Mouse (Mus musculus) retina, adult 2 months (tissue): ENCODE measurements around the gene Trex2.

Experiments
- DNase-seq: peaks from one replicate; pipeline ENCODE4 v3.0.0-alpha.2; 2012; ENCODE audit warnings: low read depth, low spot score

Gene Trex2

DNA sequence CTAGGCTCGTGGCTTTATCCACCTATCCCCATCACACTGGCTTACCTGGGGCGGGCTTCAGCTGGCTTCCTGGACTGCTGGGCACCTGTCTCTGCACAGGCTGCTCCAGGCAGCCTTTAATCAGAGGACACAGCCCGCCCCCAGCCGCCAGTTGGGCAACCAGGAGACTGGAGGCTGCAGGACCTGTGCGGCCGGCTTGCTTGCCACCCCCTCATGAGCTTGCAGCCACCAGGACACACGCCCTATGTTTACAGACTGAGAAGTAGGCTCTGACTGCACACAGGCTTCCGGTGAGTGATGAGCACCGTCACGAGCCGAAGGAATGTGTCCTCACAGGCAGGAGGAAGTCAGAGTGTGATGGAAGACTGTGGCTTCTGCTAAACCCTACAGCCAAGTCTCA lies at the start of gene Trex2:
Gene Trex2, minus strand, starts transcription at position 93 of the 400 bp plus-strand sequence.
- no peak for DNase-seq

DNA sequence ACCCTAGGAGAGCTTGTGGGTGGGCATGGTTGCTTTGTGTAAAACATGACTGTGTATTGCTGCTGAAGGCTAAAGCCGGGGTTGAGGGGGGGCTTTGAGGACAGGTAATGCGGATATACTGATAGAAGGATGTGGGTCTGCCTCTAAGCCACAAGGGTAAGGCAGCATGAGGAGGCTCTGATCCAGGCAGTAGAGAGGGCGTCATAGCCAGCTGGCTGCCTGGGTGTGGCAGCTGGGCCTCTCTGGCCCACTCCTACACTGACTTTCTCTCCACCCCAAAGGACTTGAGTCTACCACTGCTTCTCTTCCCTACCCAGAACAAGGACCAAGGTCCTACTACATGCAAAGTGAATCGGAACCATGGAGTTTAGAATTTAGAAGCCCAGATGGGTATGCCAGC lies 49.7 kb upstream of the Trex2 start:
- DNase-seq = no peak

DNA sequence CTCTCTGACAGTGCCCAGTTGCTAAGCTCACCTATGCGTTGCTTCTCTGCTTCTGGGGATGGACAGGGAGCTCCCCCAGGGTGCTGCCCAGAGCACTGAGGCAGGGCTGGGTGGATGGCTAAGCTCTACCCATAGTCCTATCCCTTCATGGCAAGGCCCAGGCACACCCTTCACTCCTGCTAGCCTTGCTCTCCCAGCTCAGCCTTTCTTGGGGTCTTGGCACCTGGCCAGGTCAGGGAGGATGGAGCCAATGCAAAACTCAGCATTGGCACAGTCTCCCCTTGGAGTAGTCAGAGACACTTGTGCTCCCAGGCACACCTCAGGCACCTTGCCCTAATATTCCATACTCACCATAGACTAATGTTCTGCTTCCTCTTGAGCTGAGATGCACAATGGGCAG lies 48.9 kb upstream of the Trex2 start:
- DNase-seq = no peak

DNA sequence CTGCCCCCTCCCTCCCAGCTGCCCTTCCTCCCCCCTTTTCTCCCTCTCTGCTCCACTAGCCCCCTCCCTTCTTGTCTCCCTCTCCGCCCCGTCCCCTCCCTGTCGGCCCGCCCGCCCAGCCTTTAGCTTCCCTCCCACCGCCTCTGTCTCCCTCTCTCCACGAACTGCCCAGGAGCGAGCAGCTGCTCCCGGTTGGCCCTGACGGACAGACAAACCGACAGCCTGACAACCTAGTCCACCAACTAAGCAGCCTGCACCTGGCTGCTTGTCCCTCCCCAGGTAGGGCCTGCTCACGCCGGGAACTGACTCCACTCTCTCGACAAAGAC lies 48.3 kb upstream of the Trex2 start, which contains the start of gene Bgn:
Gene Bgn, plus strand, starts transcription at position 119 of the 327 bp plus-strand sequence.
- no peak for DNase-seq

DNA sequence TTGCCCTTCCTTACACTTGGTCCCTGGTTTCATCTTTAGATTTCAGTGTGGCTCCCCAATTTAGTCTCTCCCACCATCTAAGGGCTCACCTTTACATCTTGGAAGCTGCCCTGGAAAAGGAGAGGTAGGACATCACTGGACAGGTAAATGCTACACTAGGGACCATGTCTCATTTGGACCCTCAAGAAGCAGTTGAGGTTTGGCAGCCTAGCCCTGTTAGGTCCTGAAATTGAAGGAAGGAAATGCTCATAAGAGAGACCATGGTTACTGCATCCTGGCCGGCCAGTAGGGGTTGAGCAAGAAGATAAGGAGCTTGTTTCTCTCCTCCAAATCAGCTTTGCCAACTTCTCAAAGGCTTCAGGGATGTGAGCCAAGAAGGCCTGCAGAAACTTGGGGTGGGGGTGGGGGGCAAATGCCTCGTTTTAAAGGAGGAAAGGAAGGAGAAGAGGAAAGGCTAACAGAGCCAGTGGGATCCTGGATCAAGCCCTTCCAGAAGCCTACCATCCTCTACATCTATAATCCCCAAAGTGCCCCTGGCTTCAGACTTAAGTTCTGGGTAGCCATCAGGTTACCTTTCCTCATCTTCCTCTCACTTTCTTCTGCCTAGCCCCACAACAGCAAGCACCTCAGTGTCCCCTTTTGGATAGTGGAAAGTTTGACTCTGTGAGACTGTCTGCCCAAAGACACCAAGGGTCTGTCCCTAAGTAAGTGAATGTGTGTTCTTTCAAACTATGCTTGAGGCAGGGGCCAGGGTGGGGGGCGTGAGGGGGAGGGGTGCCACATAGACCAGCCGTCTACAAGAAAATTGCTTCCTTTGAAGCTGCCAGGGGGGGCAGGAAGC lies 47.7 kb upstream of the Trex2 start:
- DNase-seq = no peak

DNA sequence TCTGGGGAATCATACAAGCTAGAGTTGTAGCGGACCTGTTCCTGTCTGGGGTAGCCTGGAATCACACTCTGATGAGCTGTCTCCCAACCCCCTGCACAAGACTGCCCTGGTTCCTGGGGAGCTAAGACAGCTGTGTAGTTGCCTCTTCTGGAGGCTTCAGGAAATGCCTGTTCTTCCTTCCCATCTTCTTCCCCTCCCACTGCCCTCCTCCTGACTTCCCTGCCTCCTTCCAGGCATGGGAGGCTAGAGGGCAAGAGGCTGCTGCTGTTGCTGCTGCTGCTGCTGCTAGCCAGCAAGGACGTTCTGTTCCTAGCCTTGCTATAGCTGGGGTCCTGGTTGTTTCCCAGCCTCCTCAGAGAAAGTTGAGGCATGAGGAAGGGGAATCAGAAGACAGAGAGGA lies 45.2 kb upstream of the Trex2 start:
- no peak for DNase-seq

DNA sequence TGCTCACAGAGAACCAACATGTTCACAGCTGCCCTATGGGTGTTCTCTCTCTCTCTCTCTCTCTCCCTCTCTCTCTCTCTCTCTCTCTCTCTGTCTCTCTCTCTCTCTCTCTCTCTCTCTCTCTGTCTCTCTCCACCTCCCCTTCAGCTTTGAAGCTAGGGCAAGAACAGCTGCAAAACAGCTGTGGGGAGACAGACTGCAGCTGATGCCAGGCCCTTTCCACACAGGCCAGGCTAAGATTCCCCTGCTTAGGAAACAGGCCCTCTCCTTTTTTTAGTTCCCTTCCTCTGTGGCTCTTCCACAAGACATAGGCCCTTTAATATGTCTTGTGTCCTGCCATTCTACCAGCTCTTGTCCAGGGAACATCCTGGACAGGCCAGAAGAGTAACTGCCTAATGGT lies 44.5 kb upstream of the Trex2 start:
- DNase-seq = no peak

DNA sequence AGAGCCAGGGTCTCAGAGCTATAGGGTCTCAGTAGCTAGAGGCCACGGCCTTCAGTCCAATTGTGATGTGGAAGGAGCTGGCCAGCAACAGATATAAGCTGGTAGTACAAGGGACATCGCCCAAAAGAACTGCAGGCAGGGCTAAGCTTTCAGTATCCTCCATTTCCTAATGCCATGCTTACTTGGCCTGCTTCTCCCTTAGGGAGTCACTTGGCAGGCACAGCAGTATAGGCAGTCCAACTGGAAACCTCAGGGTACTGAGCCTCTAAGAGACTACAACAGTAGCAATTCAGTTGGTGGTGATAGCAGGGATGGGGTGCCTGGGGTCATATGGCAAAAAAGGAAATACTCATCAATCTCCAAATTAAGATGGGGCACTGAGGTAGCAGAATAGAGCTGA lies 42.4 kb upstream of the Trex2 start:
- DNase-seq = no peak

DNA sequence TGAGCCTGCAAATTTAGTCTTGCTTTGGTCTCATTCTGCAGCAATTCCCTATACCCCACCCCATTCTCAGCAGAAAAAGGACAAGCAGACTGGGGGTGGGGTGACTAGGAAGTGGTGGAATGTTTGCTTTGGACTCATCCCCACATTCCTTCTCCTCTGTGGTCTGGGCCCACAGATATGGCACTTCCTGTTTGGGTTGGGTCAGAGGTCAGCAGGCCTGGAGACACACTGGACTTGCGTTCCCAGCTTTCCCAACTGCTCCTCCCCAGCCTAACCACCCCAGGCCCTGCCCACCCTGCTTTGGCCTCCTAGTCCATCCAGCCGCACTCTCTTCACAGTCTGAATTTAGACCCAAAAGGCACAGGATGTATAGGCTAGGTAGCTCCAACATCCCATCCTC lies 41.5 kb upstream of the Trex2 start:
- DNase-seq = no peak

DNA sequence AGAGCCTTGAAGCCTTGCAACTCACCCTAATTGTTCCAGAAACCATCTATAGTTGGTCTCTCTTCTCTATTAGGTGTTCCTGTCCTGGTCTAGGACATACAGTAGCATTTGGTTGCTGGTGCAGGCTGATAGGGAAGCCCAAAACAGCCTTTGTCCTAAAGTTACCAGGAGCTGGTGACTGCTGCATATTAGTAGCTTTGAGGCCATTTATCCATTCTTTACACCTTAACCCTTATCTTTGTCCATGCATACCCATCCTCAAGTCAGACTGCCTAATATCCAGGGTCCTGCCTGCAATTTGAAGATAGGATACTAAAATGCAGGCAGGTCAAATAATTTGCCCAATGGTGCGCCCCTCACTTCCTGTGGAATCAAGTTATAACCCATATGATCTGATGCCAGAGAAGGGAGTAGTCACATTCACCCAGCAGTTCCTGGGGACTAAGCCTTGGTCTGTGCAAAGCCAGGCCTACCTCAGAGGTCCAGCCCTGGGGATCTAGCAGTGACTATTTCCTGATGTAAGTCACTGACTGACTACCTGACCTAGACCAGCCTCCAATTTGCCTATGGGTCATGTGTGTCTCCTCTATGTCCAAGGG lies 40.6 kb upstream of the Trex2 start:
- no peak for DNase-seq

DNA sequence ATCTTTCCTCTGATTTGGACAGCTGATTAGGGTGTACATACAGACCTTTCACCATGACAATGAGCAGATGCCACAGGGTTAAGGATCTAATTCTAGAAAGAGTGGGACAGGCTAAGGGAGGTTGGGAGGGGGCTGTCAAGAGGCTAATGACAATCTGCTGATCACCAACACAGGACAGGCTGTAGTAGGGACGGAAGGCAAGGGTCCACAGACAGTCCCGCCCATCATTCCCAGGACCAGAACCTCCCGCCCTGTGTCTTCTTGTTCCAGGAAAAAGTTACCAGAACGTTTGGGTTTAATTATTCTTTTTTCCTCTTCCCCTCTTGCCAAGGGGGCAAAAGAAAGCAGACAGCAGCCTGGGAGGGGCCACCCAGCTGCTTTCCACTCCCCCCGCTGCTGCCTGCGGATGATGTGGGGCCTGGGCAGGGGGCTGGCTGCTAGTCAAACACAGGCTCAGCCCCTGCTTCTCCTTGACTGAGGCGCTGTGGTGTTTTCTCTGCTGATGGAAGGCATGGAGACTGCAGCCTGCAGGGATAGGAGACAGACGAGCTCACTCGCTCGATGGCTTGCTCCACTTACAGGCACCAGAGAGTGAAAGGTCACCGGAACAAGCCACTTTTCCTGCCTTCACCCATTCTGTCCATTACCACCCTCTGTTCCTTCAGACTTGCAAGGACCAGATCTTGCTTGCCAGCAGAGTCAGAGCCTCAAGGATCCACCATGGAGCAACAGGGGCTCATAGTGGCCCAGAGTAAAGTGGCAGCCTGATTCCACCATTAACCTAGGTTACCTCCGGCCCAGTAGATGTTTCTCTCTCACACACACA lies 39.4 kb upstream of the Trex2 start:
- DNase-seq = no peak

DNA sequence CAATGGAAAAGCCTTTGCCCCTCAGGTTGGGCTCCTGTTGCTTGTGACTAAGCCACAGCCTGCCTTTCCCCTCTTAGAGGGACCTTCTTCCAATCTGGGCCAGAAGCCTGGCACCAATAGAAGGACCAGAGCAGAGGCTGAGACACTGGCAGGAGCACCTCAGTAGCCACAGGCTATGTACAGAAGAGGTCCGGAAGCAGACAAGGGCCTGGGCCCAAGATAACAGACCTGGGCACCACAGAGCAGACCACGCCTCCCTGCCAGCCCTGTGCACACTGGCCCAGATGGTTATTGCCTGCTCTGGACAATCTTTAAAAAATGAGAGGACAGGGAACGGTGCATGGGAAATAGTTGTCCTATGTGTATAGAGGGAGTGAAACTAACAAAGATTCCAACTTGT lies 36.6 kb upstream of the Trex2 start:
- no peak for DNase-seq

DNA sequence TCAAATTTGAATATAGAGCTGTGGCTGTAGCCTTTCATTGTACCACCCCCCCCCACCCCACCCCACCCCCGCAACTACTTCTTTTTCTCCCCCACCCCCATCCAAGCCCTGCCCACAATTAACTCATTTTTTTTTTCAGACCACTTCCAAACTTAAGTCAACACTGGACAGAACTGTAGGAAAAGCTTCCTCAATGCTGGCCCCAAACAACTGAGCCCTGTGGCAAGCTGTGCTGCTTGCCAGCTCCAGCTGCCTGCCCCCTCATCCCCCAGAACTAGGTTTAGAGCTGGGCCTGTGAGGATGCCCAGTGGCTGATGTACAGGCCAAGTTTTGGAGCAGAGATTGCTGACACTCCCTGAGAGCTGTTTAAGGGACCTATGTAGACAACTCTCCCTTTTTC lies 33.6 kb upstream of the Trex2 start:
- DNase-seq = no peak

DNA sequence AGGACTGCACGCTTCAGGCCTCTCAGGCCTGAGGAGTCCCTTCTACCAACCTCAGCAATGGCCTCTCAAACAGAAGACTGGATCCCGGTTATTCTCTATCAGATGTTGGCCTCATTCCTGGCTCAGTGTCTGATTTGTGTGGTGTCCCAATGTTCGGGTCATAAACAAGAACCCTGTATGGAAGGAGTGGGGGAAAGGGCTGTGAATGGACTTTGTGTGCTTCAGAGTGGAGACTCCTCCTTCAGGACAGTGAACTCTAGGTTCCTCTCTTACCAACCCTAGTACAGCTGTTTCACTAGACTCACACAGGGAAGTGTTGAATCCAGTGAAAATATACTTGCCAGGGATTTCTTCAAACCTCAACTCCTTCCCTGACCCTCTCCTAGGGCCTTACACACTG lies 33.2 kb upstream of the Trex2 start:
- DNase-seq = no peak

DNA sequence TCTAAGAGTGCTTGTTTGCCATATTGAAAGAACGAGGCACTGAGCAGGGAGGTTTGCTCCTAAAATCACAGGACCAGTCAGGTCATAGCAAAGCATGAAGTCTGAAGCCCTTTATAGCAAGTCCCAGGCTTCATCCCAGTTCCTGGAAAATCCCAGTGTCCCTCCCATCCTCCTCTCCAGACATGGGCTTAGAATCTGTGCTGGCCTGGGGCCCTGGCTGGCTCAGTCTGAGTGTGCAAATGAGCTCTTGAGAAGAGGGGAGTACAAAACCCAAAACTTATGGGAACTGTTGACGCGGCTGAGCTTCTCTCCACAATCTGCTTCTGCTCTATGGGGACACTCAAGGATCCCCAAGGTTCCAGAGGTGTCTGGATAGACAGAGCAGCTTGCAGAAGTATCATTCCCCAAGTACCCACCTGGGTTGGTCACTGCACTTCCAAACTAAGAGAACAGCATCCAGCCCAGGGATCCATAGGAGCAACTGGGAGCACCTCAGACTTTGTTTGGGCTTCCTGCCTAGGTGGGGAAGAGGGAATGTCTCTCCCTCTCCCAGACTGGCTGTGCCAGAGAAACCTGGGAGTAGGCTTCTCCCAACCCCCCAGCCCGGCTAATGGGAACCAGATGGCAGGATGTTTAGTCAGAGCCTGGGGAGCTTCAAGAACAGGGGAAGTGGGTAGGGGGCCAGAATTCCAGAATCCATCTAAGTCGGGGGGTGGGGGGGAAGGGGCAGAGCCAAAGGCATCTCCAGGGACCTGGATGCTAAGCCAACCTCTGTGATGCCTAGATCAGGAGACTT lies 32.5 kb upstream of the Trex2 start:
- no peak for DNase-seq

DNA sequence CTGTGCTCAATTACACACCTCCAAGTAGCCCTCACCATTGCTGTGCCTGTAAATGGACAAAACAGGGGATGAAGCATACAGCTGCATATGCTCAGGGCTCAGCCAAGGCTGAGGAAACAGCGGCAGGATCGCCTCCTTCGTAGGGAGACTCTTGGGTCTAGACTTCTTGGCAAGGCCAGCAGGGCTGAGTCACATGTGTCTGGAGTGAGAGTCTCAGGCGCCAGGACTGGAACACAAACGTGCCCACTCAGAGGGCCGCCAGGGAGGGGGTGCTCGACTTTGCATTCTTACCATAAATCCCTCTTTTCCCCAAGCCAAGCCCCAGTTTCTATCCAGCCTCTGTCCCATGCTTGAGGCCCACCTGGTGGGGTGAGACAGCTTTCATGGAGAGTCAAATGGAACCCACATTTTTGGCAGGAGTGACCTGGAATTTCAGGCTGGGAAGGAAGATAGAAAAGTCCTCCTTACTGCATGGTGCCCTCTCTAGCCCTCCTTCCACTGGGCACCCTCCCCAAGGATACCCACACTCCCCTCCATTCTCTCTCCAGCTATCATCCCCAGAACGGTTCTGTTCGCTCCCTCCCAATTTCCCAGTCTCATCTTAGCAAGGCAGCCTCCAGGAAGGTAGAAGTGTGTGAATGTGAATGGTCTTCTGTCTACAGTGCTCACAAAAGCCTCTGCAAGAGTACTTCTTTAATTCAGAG lies 30.5 kb upstream of the Trex2 start:
- DNase-seq = no peak

DNA sequence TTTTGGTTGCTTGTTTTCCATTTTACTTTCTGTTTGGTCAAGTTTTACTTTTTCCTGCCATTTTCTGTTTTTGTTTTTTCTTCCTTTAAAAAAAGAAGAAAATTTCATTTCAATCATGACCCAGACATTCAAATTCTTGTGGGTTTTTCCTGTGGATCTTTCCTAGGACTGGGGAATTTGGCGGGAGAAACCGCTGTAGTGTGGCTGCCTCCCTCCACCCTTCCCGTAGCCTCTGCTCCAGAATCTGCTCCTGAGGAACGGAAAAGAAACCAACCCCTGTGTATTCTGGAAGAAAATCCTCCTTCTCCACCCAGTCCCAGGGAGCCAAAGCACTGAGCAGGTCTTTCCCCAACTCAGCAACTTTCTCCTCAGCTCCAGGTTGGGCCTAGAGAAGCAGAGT lies 25.6 kb upstream of the Trex2 start:
- DNase-seq = no peak

DNA sequence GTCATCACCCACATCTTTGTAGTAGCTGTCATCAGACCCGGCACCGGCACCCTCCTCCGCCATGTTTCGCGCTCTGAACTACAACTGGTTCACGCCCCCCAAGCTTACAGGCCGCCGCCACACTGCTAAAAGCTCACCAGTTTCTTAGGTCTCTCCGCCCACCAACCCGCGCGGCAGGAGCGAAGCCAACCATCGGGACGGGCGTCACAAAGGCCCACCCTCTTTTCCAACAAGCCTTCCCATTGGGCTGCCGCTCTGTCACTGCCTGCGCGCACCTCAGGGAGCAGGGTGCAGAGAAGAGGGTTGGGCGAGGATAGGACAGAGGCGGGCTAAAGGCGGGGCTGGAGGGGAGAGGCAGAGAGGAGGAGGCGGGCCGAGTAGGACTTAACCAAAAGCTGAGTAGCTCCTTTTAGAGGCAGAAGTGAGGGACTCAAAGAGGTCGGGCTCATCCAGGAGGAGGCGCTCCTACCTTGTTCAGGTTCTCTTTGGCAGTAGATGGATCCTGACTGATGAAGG lies 23.8 kb upstream of the Trex2 start, which contains the start of gene Haus7:
Gene Haus7, minus strand, starts transcription at position 168 of the 516 bp plus-strand sequence.
- peak; percentile 68 for DNase-seq

DNA sequence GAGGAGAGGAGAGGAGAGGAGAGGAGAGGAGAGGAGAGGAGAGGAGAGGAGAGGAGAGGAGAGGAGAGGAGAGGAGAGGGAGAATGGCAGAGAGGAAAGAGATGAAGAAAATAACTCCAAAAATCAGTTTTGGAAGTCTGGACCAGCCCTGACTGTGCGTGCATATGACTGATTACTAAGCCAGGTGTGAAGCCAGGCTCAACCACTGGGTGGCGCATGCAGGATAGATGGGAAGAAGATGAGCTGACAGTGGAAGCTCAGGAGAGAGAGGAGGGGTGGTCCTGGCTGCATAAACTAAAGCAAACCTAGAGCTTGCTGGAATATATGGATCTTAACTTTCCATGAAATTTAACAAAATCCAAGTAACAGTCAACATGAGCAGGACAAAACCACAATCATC lies 16.8 kb upstream of the Trex2 start:
- peak; percentile 13 for DNase-seq

DNA sequence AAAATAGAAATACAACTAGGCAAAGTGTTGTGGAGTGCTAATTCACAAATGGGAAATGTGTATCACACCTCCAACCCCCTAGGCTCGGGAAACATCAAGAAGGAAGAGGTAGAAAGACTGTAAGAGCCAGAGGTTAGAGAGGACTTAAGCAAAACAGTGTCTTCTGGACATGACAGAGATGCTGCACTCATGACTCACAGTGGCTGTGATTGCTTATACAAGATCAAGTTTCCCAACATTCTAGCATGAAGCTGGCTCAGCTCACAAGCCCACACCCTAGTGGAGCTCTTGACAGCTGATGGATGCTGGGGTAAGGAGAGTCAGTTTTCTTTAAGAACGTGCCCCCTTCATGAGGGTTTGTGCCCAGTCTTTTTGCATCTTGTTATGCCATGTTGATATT lies 6.3 kb upstream of the Trex2 start:
- DNase-seq = no peak

DNA sequence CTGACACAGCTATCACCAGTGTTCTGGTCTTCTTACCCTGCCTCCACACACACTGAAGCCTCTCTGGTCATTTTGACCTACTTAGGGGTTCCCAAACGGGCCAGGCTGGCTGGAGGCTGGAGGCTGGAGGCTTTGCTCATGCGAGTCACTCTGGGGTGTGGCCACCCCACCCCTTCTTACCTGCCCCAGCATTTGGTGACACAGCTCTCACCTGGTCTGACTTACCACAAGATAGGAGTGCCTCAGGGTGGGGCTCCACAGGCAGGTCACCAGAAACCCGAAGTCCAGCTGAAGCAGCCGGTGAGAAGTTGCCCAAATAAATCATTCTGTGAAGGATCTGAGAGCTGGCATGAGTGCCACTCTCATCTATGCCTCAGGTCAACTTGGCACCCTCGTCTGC lies 2.3 kb downstream of the Trex2 start:
- no peak for DNase-seq
